In genomic region chr7:51627001-51627631, GRCm38 (mm10) we compare ENCODE assay signal across 10 mouse cellular contexts. TPM values are rescaled to one million over a fixed set of nuclear protein-coding genes. Genes with fewer than 3 reads are reported as not detected.
A peak's percentile ranks its signal among the peaks of the same experiment; 100 is the strongest.
DNase-seq lines count a peak whose midpoint lies in the region; ATAC-seq lines count a peak whose summit lies in the region.
"Had no signal": no experiment of that assay in that cellular context is flagged by ENCODE, and none has a peak within 500 bp of the region (broad histone marks: within the 10 kb centered on the region; RNA-seq: fewer than 3 reads in every experiment).

No protein-coding gene starts in this region.

- no peak overlapping the region for H3K4me3 ChIP-seq in embryonic facial prominence, embryonic 15.5 days (replicated peaks)
- peak overlapping the region; percentile 24 for H3K4me3 ChIP-seq in limb, embryonic 12.5 days (replicated peaks)
- H3K4me3 ChIP-seq: heart, embryonic 13.5 days had no signal

- no peaks in the 10 kb centered on the region for H3K36me3 ChIP-seq in embryonic facial prominence, embryonic 15.5 days
- H3K36me3 ChIP-seq in limb, embryonic 12.5 days: no peaks in the 10 kb centered on the region
- H3K36me3 ChIP-seq: heart, embryonic 13.5 days had no signal

- H3K27ac ChIP-seq in embryonic facial prominence, embryonic 15.5 days (replicated peaks): no peak overlapping the region
- no peak overlapping the region for H3K27ac ChIP-seq in limb, embryonic 12.5 days
- H3K27ac ChIP-seq: heart, embryonic 13.5 days had no signal

- WGBS in embryonic facial prominence, embryonic 15.5 days: 2% methylated on average over 26 of the region's 26 CpGs
- 1% methylated on average over 26 of the region's 26 CpGs for whole genome bisulfite sequencing in limb, embryonic 12.5 days

- peak; percentile 24 to 36 for DNase-seq in layer of hippocampus, postnatal 10 days (ENCODE audit: low spot score in 2 of 2)
- no peak for DNase-seq in layer of hippocampus, adult 18-20 months (ENCODE audit: low spot score in 2 of 2)
- DNase-seq in right cerebral cortex, postnatal 14 days: peak; percentile 11
- no peak for DNase-seq in heart, adult 9 months (ENCODE audit: low spot score in 2 of 2)
- no peak for DNase-seq in ovary, postnatal 14 days (ENCODE audit: low spot score)
- DNase-seq in kidney, postnatal 14 days: no peak

- ATAC-seq in embryonic facial prominence, embryonic 15.5 days (ENCODE audit: insufficient number of reproducible peaks, low FRiP score, low TSS enrichment, low read depth): peak; percentile 51; the same call in 1 of the 2 replicates
- peak; percentile 53; the same call in 1 of the 2 replicates for ATAC-seq in limb, embryonic 12.5 days (ENCODE audit: insufficient number of reproducible peaks, insufficient read depth, low FRiP score, low TSS enrichment, low read depth)

- H3K4me2 ChIP-seq in embryonic facial prominence, embryonic 15.5 days (replicated peaks): no peak overlapping the region
- peak overlapping the region; percentile 36 for H3K4me2 ChIP-seq in limb, embryonic 12.5 days
- H3K4me2 ChIP-seq: heart, embryonic 13.5 days had no signal

- H3K9ac ChIP-seq in embryonic facial prominence, embryonic 15.5 days: no peak overlapping the region
- H3K9ac ChIP-seq in limb, embryonic 12.5 days (replicated peaks): no peak overlapping the region
- H3K9ac ChIP-seq: heart, embryonic 13.5 days had no signal

- H3K27me3 ChIP-seq in embryonic facial prominence, embryonic 15.5 days: peaks cover 73% of the 10 kb centered on the region
- peaks cover 73% of the 10 kb centered on the region for H3K27me3 ChIP-seq in limb, embryonic 12.5 days

- 0 out of 2 replicates have a peak, but pooled peaks cover 4% of the 10 kb centered on the region for H3K4me1 ChIP-seq in embryonic facial prominence, embryonic 15.5 days
- H3K4me1 ChIP-seq in limb, embryonic 12.5 days (replicated peaks): peaks cover 14% of the 10 kb centered on the region
- H3K4me1 ChIP-seq: heart, embryonic 13.5 days had no signal

- H3K9me3 ChIP-seq in embryonic facial prominence, embryonic 15.5 days (replicated peaks): no peaks in the 10 kb centered on the region
- no peaks in the 10 kb centered on the region for H3K9me3 ChIP-seq in limb, embryonic 12.5 days
- H3K9me3 ChIP-seq: heart, embryonic 13.5 days had no signal

RNA-seq across cellular contexts. Expression of gene Slc17a6, which starts 5.3 kb away (rescaled TPM):
- total RNA-seq in layer of hippocampus, postnatal 10 days (2021): 10 to 100 TPM; 42.7 to 57.6 TPM
- 10 to 100 TPM; 13.9 to 15.2 TPM for total RNA-seq in layer of hippocampus, adult 18-20 months (2021)
- 1.1 and 2.1 TPM in 2 replicates for polyA plus RNA-seq in embryonic facial prominence, embryonic 15.5 days (2015; fragmentation: Nextera tagmentation; extraction: Ambion mirVana)
- 0.12 and 0.20 TPM in 2 replicates for polyA plus RNA-seq in limb, embryonic 12.5 days (2016; fragmentation: Nextera tagmentation; extraction: Ambion mirVana)
- total RNA-seq: MEL had no signal

Comparison
In these comparisons a context has a peak if more than half of its experiments do, and no peak if none do; other contexts are left out.
1. DNase-seq: peak in layer of hippocampus, postnatal 10 days (2 of 2) and right cerebral cortex, postnatal 14 days (single experiment); none in layer of hippocampus, adult 18-20 months (0 of 2), heart, adult 9 months (0 of 2), ovary, postnatal 14 days (single experiment) and kidney, postnatal 14 days (single experiment).